Mouse (Mus musculus) stomach, postnatal 0 days (tissue): ENCODE measurements around the gene Zfp740.

Source experiments
- CTCF ChIP-seq: IDR thresholded peaks from 2 replicates; pipeline ENCODE4 v1.5.1; 2016; ENCODE audit warnings: antibody characterized with exemption, low read depth, mild to moderate bottlenecking, moderate library complexity
- EP300 ChIP-seq: optimal IDR thresholded peaks from 2 replicates; pipeline ENCODE3; 2016; ENCODE audit warnings: antibody characterized with exemption

DNA sequence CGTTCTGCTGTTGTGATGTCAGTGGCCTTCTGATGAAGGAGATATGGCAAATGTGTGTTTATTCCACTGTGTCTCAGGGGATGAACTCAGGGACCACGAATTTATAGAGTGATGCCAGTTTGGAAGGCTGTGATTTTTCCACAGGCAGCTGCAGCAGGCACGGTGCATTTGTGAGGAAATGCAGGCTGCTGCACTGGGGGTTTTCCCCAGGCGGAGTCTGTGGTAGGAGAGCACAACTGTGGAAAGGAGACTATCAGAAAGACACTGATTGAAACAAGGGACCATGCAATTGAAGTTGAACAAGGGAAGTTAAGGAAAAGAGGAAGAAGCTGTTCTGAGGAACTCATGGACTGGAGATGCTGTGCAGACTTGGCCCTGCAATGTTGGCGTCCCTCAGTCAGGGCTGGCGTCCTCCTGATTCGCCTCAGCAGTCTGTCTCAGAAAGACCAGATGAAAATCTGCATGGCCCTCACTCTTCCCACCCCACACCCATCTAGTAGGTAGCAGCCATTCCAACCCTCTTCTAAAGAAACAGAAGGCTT lies 10.7 kb upstream of the Zfp740 start:
- no peak for TF ChIP-seq CTCF
- no peak for TF ChIP-seq EP300
